Mouse (Mus musculus) kidney, postnatal 14 days (tissue): ENCODE results near the gene Prkca.
A peak's percentile ranks its signal among the peaks of the same experiment; 100 is the strongest.

Source experiments
- DNase-seq: peaks from one replicate; pipeline ENCODE4 v3.0.0; 2022; ENCODE audit warnings: mixed read lengths

The Prkca gene

GRCm38 (mm10) chr11:108200679-108201586, 142.8 kb downstream of the Prkca start:
- DNase-seq: no peak

GRCm38 (mm10) chr11:108199429-108199985, 144.2 kb downstream of the Prkca start:
- DNase-seq: no peak

GRCm38 (mm10) chr11:108198592-108198991, 145.1 kb downstream of the Prkca start:
- no peak for DNase-seq

GRCm38 (mm10) chr11:108197427-108198218, 146.1 kb downstream of the Prkca start:
- peak; percentile 75 for DNase-seq

- DNase-seq: no peak
Observed at GRCm38 (mm10) chr11:108196796-108197195, 146.9 kb downstream of the Prkca start.

GRCm38 (mm10) chr11:108190298-108190697, 153.4 kb downstream of the Prkca start:
- DNase-seq: no peak

- DNase-seq: no peak
Observed at GRCm38 (mm10) chr11:108189362-108189761, 154.4 kb downstream of the Prkca start.

GRCm38 (mm10) chr11:108182421-108182820, 161.3 kb downstream of the Prkca start:
- no peak for DNase-seq

GRCm38 (mm10) chr11:108181012-108181713, 162.6 kb downstream of the Prkca start:
- no peak for DNase-seq

- DNase-seq: no peak
Observed at GRCm38 (mm10) chr11:108178802-108179201, 164.9 kb downstream of the Prkca start.

GRCm38 (mm10) chr11:108178258-108178657, 165.5 kb downstream of the Prkca start:
- DNase-seq: no peak

- DNase-seq: no peak
Observed at GRCm38 (mm10) chr11:108176715-108177114, 167.0 kb downstream of the Prkca start.

- no peak for DNase-seq
Observed at GRCm38 (mm10) chr11:108171917-108172316, 171.8 kb downstream of the Prkca start.

GRCm38 (mm10) chr11:108171260-108171659, 172.5 kb downstream of the Prkca start:
- DNase-seq: no peak

- DNase-seq: no peak
Observed at GRCm38 (mm10) chr11:108170107-108170506, 173.6 kb downstream of the Prkca start.

- no peak for DNase-seq
Observed at GRCm38 (mm10) chr11:108165725-108166124, 178.0 kb downstream of the Prkca start.

GRCm38 (mm10) chr11:108162639-108163038, 181.1 kb downstream of the Prkca start:
- no peak for DNase-seq

- DNase-seq: no peak
Observed at GRCm38 (mm10) chr11:108162110-108162509, 181.6 kb downstream of the Prkca start.

GRCm38 (mm10) chr11:108160056-108160455, 183.7 kb downstream of the Prkca start:
- no peak for DNase-seq

GRCm38 (mm10) chr11:108158046-108158445, 185.7 kb downstream of the Prkca start:
- DNase-seq: no peak

- DNase-seq: no peak
Observed at GRCm38 (mm10) chr11:108157074-108157473, 186.7 kb downstream of the Prkca start.

GRCm38 (mm10) chr11:108156107-108156506, 187.6 kb downstream of the Prkca start:
- no peak for DNase-seq

- DNase-seq: no peak
Observed at GRCm38 (mm10) chr11:108155088-108155580, 188.6 kb downstream of the Prkca start.
